Mouse (Mus musculus): ENCODE results near the gene Lpin1.

- no peak for TF ChIP-seq POLR2A (IDR thresholded peaks at IDR 0.05; ENCODE audit: low read depth, low read length)
- TF ChIP-seq CTCF (conservative IDR thresholded peaks at IDR 0.05; ENCODE audit: insufficient read depth, insufficient read length, low read depth, low read length): no peak
Measured at GRCm38 (mm10) chr12:16655604-16656003, 44.8 kb upstream of the Lpin1 start.
